Mouse (Mus musculus) hindbrain, embryonic 12.5 days (tissue): ENCODE results near the gene Scube1. TPM values are rescaled to one million over a fixed set of nuclear protein-coding genes. Genes with fewer than 3 reads are reported as not detected.

ENCODE experiments used
- ATAC-seq: fragments of 200-750 bp; cut with Nextera tagmentation; 2 replicates; pipeline ENCODE4 v1.8.0; 2017; ENCODE audit warnings: moderate TSS enrichment; ENCODE audit not compliant: low FRiP score
- H3K27ac ChIP-seq: fragments of 300-500 bp; sonication (generic); 2 replicates; pipeline ENCODE4 v1.5.1; 2016; ENCODE audit warnings: mild to moderate bottlenecking
- H3K27me3 ChIP-seq: fragments of 300-500 bp; sonication (generic); 2 replicates; pipeline ENCODE4 v1.6.1; 2016; ENCODE audit warnings: mild to moderate bottlenecking
- H3K36me3 ChIP-seq: fragments of 300-500 bp; sonication (generic); 2 replicates; pipeline ENCODE4 v1.6.1; 2016; ENCODE audit warnings: mild to moderate bottlenecking
- H3K4me1 ChIP-seq: fragments of 300-500 bp; sonication (generic); 2 replicates; pipeline ENCODE4 v1.6.1; 2016
- H3K4me2 ChIP-seq: fragments of 300-500 bp; sonication (generic); replicated peaks from 2 replicates; pipeline ENCODE4 v1.6.1; 2016; ENCODE audit warnings: mild to moderate bottlenecking
- H3K4me3 ChIP-seq: fragments of 300-500 bp; sonication (generic); 2 replicates; pipeline ENCODE4 v1.5.1; 2016; ENCODE audit warnings: mild to moderate bottlenecking
- H3K9ac ChIP-seq: fragments of 300-500 bp; sonication (generic); 2 replicates; pipeline ENCODE4 v1.6.1; 2016; ENCODE audit warnings: mild to moderate bottlenecking, moderate library complexity
- H3K9me3 ChIP-seq: fragments of 300-500 bp; sonication (generic); replicated peaks from 2 replicates; pipeline ENCODE4 v1.6.1; 2016; ENCODE audit warnings: mild to moderate bottlenecking
- WGBS: fragments of 180-500 bp; shearing (Covaris S2); methylation state at CpG from one replicate; pipeline ENCODE4 v1.1.7; 2016; 5-methylcytosine and 5-hydroxymethylcytosine counted together
- polyA plus RNA-seq: library from polyadenylated mRNA; unstranded; fragments of >200 nt; fragmentation: Nextera tagmentation; extraction: Ambion mirVana; gene quantifications from 2 replicates; pipeline ENCODE4 v1.2.1, GENCODE M21; 2016

The Scube1 gene
- polyA plus RNA-seq, 1 experiment from 2014 or later: 32.4 TPM

GRCm38 (mm10) chr15:83742018-83742417 lies 17.2 kb upstream of the Scube1 start:
- no peaks in the 10 kb centered on the region for H3K9me3 ChIP-seq
- H3K4me2 ChIP-seq: no peak overlapping the region
- peaks cover 13% of the 10 kb centered on the region for H3K4me1 ChIP-seq
- no peak overlapping the region for H3K27ac ChIP-seq
- no peaks in the 10 kb centered on the region for H3K27me3 ChIP-seq
- no peak overlapping the region for H3K9ac ChIP-seq
- ATAC-seq: no peak
- 84% methylated on average over 1 of the region's 1 CpGs for WGBS
- no peaks in the 10 kb centered on the region for H3K36me3 ChIP-seq
- H3K4me3 ChIP-seq: no peak overlapping the region

- no peaks in the 10 kb centered on the region for H3K9me3 ChIP-seq
- H3K9ac ChIP-seq: no peak overlapping the region
- WGBS: 25% methylated on average over 21 of the region's 21 CpGs
- H3K36me3 ChIP-seq: no peaks in the 10 kb centered on the region
- H3K4me3 ChIP-seq: no peak overlapping the region
- H3K4me2 ChIP-seq: no peak overlapping the region
- H3K4me1 ChIP-seq: peaks cover 13% of the 10 kb centered on the region
- no peaks in the 10 kb centered on the region for H3K27me3 ChIP-seq
- no peak for ATAC-seq
- no peak overlapping the region for H3K27ac ChIP-seq
Observed at GRCm38 (mm10) chr15:83740676-83741422, 16.0 kb upstream of the Scube1 start.

GRCm38 (mm10) chr15:83727626-83728025 lies 2.8 kb upstream of the Scube1 start:
- Histone ChIP-seq H3K4me3 (no peak overlapping the region), H3K4me1 (peaks cover 28% of the 10 kb centered on the region), H3K4me2 (no peak overlapping the region), H3K27me3 (peaks cover 5% of the 10 kb centered on the region), H3K9me3 (no peaks in the 10 kb centered on the region), H3K9ac (no peak overlapping the region), H3K36me3 (no peaks in the 10 kb centered on the region), H3K27ac (no peak overlapping the region)
- no peak for ATAC-seq
- 21% methylated on average over 3 of the region's 3 CpGs for WGBS

GRCm38 (mm10) chr15:83726741-83727140 lies 1.9 kb upstream of the Scube1 start:
- ATAC-seq: no peak
- Histone ChIP-seq H3K27me3 (peaks cover 5% of the 10 kb centered on the region), H3K27ac (no peak overlapping the region), H3K4me2 (no peak overlapping the region), H3K4me1 (peaks cover 28% of the 10 kb centered on the region), H3K4me3 (no peak overlapping the region), H3K36me3 (no peaks in the 10 kb centered on the region), H3K9me3 (no peaks in the 10 kb centered on the region), H3K9ac (no peak overlapping the region)
- WGBS: 68% methylated on average over 5 of the region's 5 CpGs

- H3K9me3 ChIP-seq: no peaks in the 10 kb centered on the region
- WGBS: 7% methylated on average over 28 of the region's 28 CpGs
- peak overlapping the region; percentile 23; the same call in 1 of the 2 replicates for H3K27ac ChIP-seq
- peak; percentile 9; the same call in 1 of the 2 replicates for ATAC-seq
- peaks cover 5% of the 10 kb centered on the region for H3K27me3 ChIP-seq
- peaks cover 28% of the 10 kb centered on the region for H3K4me1 ChIP-seq
- H3K36me3 ChIP-seq: no peaks in the 10 kb centered on the region
- H3K9ac ChIP-seq: no peak overlapping the region
- peak overlapping the region; percentile 70 for H3K4me2 ChIP-seq
- peak overlapping the region; percentile 69 for H3K4me3 ChIP-seq
Observed at GRCm38 (mm10) chr15:83725556-83726200, 857 bp upstream of the Scube1 start.

- Histone ChIP-seq H3K27ac (peak overlapping the region; percentile 76), H3K4me3 (peak overlapping the region; percentile 69), H3K4me2 (peak overlapping the region; percentile 70), H3K36me3 (peaks cover 7% of the 10 kb centered on the region; the same call in 1 of the 2 replicates), H3K9ac (peak overlapping the region; percentile 77), H3K4me1 (peaks cover 28% of the 10 kb centered on the region), H3K9me3 (no peaks in the 10 kb centered on the region), H3K27me3 (peaks cover 5% of the 10 kb centered on the region)
- under 1% methylated on average over 55 of the region's 61 CpGs for WGBS
- ATAC-seq: peak; percentile 30
Observed at GRCm38 (mm10) chr15:83724160-83724885, 498 bp downstream of the Scube1 start.

- H3K27me3 ChIP-seq: no peaks in the 10 kb centered on the region
- ATAC-seq: no peak
- peaks cover 19% of the 10 kb centered on the region; the same call in 1 of the 2 replicates for H3K36me3 ChIP-seq
- no peak overlapping the region for H3K9ac ChIP-seq
- no peak overlapping the region for H3K27ac ChIP-seq
- H3K4me1 ChIP-seq: peaks cover 9% of the 10 kb centered on the region
- WGBS: 74% methylated on average over 6 of the region's 6 CpGs
- no peak overlapping the region for H3K4me3 ChIP-seq
- no peak overlapping the region for H3K4me2 ChIP-seq
- no peaks in the 10 kb centered on the region for H3K9me3 ChIP-seq
Observed at GRCm38 (mm10) chr15:83715582-83716228, 9.1 kb downstream of the Scube1 start.

- no peak for ATAC-seq
- Histone ChIP-seq H3K9me3 (no peaks in the 10 kb centered on the region), H3K4me3 (no peak overlapping the region), H3K27me3 (peaks cover 3% of the 10 kb centered on the region; the same call in 1 of the 2 replicates), H3K9ac (no peak overlapping the region), H3K27ac (no peak overlapping the region), H3K36me3 (0 out of 2 replicates have a peak, but pooled peaks cover 3% of the 10 kb centered on the region), H3K4me1 (peaks cover 20% of the 10 kb centered on the region), H3K4me2 (no peak overlapping the region)
- WGBS: 70% methylated on average over 10 of the region's 10 CpGs
Observed at GRCm38 (mm10) chr15:83712798-83713197, 12.0 kb downstream of the Scube1 start.

GRCm38 (mm10) chr15:83712361-83712760 lies 12.5 kb downstream of the Scube1 start:
- Histone ChIP-seq H3K36me3 (no peaks in the 10 kb centered on the region), H3K4me1 (peaks cover 20% of the 10 kb centered on the region), H3K9ac (no peak overlapping the region), H3K27ac (no peak overlapping the region), H3K4me2 (no peak overlapping the region), H3K27me3 (peaks cover 5% of the 10 kb centered on the region; the same call in 1 of the 2 replicates), H3K4me3 (no peak overlapping the region), H3K9me3 (no peaks in the 10 kb centered on the region)
- no peak for ATAC-seq
- WGBS: 85% methylated on average over 5 of the region's 5 CpGs

- Histone ChIP-seq H3K9ac (no peak overlapping the region), H3K36me3 (no peaks in the 10 kb centered on the region), H3K4me3 (no peak overlapping the region), H3K4me2 (no peak overlapping the region), H3K27me3 (peaks cover 5% of the 10 kb centered on the region; the same call in 1 of the 2 replicates), H3K9me3 (no peaks in the 10 kb centered on the region), H3K4me1 (peaks cover 32% of the 10 kb centered on the region), H3K27ac (no peak overlapping the region)
- 14% methylated on average over 23 of the region's 23 CpGs for WGBS
- peak; percentile 39; the same call in 1 of the 2 replicates for ATAC-seq
Observed at GRCm38 (mm10) chr15:83709889-83710774, 14.7 kb downstream of the Scube1 start.

- Histone ChIP-seq H3K4me2 (no peak overlapping the region), H3K4me1 (peaks cover 32% of the 10 kb centered on the region), H3K36me3 (peaks cover 14% of the 10 kb centered on the region), H3K4me3 (no peak overlapping the region), H3K9ac (no peak overlapping the region), H3K27me3 (peaks cover 7% of the 10 kb centered on the region; the same call in 1 of the 2 replicates), H3K27ac (no peak overlapping the region), H3K9me3 (no peaks in the 10 kb centered on the region; the same call in 1 of the 2 replicates)
- WGBS: 26% methylated on average over 9 of the region's 10 CpGs
- no peak for ATAC-seq
Observed at GRCm38 (mm10) chr15:83706528-83707199, 18.2 kb downstream of the Scube1 start.
